Comparison of ENCODE assay signal across 19 mouse cellular contexts in the genomic region with DNA sequence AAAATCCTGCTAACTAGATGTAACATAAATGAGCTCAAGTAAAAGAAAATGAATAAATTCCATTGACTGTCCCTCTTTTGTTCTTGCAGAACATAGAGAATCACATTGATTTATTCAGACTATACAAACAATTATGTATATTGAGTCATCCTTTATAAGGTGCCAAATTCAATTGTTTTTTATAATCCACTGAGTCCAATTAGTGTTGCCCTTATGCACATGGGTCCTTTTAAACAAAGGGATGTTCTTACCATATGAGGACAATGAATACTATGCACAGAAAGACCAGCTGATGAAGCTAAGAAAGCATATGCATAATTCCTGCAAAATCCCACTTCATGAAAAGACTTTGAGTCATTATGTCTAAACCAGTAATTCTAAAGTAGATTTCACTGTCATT.
A peak's percentile ranks its signal among the peaks of the same experiment; 100 is the strongest.
DNase-seq lines count a peak whose midpoint lies in the region; ATAC-seq lines count a peak whose summit lies in the region.
"Had no signal": no experiment of that assay in that cellular context is flagged by ENCODE, and none has a peak within 500 bp of the region (broad histone marks: within the 10 kb centered on the region; RNA-seq: fewer than 3 reads in every experiment).

No protein-coding gene starts in this region.

- H3K4me3 ChIP-seq in forebrain, embryonic 14.5 days (ENCODE audit: low read depth, low read length): no peak overlapping the region
- no peak overlapping the region for H3K4me3 ChIP-seq in forebrain, embryonic 15.5 days
- no peak overlapping the region for H3K4me3 ChIP-seq in midbrain, embryonic 13.5 days (replicated peaks)
- no peak overlapping the region for H3K4me3 ChIP-seq in midbrain, embryonic 15.5 days
- H3K4me3 ChIP-seq: embryonic facial prominence, embryonic 12.5 days; forebrain, embryonic 12.5 days; gastrocnemius, adult 2 months; heart, embryonic 12.5 days; hindbrain, embryonic 15.5 days had no signal

- H3K27me3 ChIP-seq in forebrain, embryonic 14.5 days (replicated peaks; ENCODE audit: control insufficient read depth, insufficient read depth, low read length): no peaks in the 10 kb centered on the region
- H3K27me3 ChIP-seq in forebrain, embryonic 15.5 days: no peaks in the 10 kb centered on the region
- H3K27me3 ChIP-seq in midbrain, embryonic 13.5 days: no peaks in the 10 kb centered on the region
- H3K27me3 ChIP-seq in midbrain, embryonic 15.5 days (replicated peaks): no peaks in the 10 kb centered on the region
- H3K27me3 ChIP-seq: embryonic facial prominence, embryonic 12.5 days; forebrain, embryonic 12.5 days; heart, embryonic 12.5 days; hindbrain, embryonic 15.5 days had no signal

- no peak overlapping the region for H3K9ac ChIP-seq in forebrain, embryonic 14.5 days (ENCODE audit: low read length)
- H3K9ac ChIP-seq in forebrain, embryonic 15.5 days (replicated peaks): no peak overlapping the region
- H3K9ac ChIP-seq in midbrain, embryonic 13.5 days (replicated peaks): no peak overlapping the region
- H3K9ac ChIP-seq in midbrain, embryonic 15.5 days: no peak overlapping the region
- H3K9ac ChIP-seq: embryonic facial prominence, embryonic 12.5 days; forebrain, embryonic 12.5 days; heart, embryonic 12.5 days; hindbrain, embryonic 15.5 days had no signal

- H3K36me3 ChIP-seq in forebrain, embryonic 14.5 days (ENCODE audit: control insufficient read depth, insufficient read depth, low read length): no peaks in the 10 kb centered on the region
- no peaks in the 10 kb centered on the region for H3K36me3 ChIP-seq in forebrain, embryonic 15.5 days
- H3K36me3 ChIP-seq in midbrain, embryonic 13.5 days: no peaks in the 10 kb centered on the region
- H3K36me3 ChIP-seq in midbrain, embryonic 15.5 days (replicated peaks): no peaks in the 10 kb centered on the region
- H3K36me3 ChIP-seq: embryonic facial prominence, embryonic 12.5 days; forebrain, embryonic 12.5 days; heart, embryonic 12.5 days; hindbrain, embryonic 15.5 days had no signal

- ATAC-seq in forebrain, embryonic 14.5 days: 0 out of 2 replicates have a peak, but pooled peaks have one; percentile 26
- ATAC-seq in forebrain, embryonic 15.5 days (replicated peaks): no peak
- ATAC-seq in midbrain, embryonic 13.5 days: peak; percentile 34; the same call in 1 of the 2 replicates
- no peak for ATAC-seq in midbrain, embryonic 15.5 days (replicated peaks)
- ATAC-seq: activated CD4-positive, CD25-positive, alpha-beta regulatory T cell, adult 4 months; Patski had no signal

- no peaks in the 10 kb centered on the region for H3K4me1 ChIP-seq in forebrain, embryonic 14.5 days (ENCODE audit: control insufficient read depth, insufficient read depth, low read length)
- no peaks in the 10 kb centered on the region for H3K4me1 ChIP-seq in forebrain, embryonic 15.5 days
- no peaks in the 10 kb centered on the region for H3K4me1 ChIP-seq in midbrain, embryonic 13.5 days (replicated peaks)
- H3K4me1 ChIP-seq in midbrain, embryonic 15.5 days: no peaks in the 10 kb centered on the region
- H3K4me1 ChIP-seq: embryonic facial prominence, embryonic 12.5 days; forebrain, embryonic 12.5 days; heart, embryonic 12.5 days; hindbrain, embryonic 15.5 days had no signal

- no peak overlapping the region for H3K27ac ChIP-seq in forebrain, embryonic 14.5 days (ENCODE audit: low read depth, low read length)
- no peak overlapping the region for H3K27ac ChIP-seq in forebrain, embryonic 15.5 days (replicated peaks)
- H3K27ac ChIP-seq in midbrain, embryonic 13.5 days: no peak overlapping the region
- H3K27ac ChIP-seq in midbrain, embryonic 15.5 days: no peak overlapping the region
- H3K27ac ChIP-seq: embryonic facial prominence, embryonic 12.5 days; forebrain, embryonic 12.5 days; gastrocnemius, adult 2 months; hindbrain, embryonic 15.5 days had no signal

- no peak overlapping the region for H3K4me2 ChIP-seq in forebrain, embryonic 14.5 days (ENCODE audit: low read length)
- H3K4me2 ChIP-seq in forebrain, embryonic 15.5 days (replicated peaks): no peak overlapping the region
- H3K4me2 ChIP-seq in midbrain, embryonic 13.5 days (replicated peaks): no peak overlapping the region
- H3K4me2 ChIP-seq in midbrain, embryonic 15.5 days: no peak overlapping the region
- H3K4me2 ChIP-seq: embryonic facial prominence, embryonic 12.5 days; forebrain, embryonic 12.5 days; heart, embryonic 12.5 days; hindbrain, embryonic 15.5 days had no signal

- no peaks in the 10 kb centered on the region for H3K9me3 ChIP-seq in forebrain, embryonic 14.5 days (replicated peaks; ENCODE audit: control insufficient read depth, low read length)
- H3K9me3 ChIP-seq in forebrain, embryonic 15.5 days: no peaks in the 10 kb centered on the region
- no peaks in the 10 kb centered on the region for H3K9me3 ChIP-seq in midbrain, embryonic 13.5 days
- H3K9me3 ChIP-seq in midbrain, embryonic 15.5 days: no peaks in the 10 kb centered on the region
- H3K9me3 ChIP-seq: embryonic facial prominence, embryonic 12.5 days; forebrain, embryonic 12.5 days; heart, embryonic 12.5 days; hindbrain, embryonic 15.5 days had no signal

- DNase-seq in forebrain, embryonic 14.5 days (ENCODE audit: low spot score): peak; percentile 4
- DNase-seq in Muller cell, postnatal 12 days (ENCODE audit: inconsistent ontology term): peak; percentile 64
- DNase-seq in retina, postnatal 1 day: peak; percentile 91
- DNase-seq in cerebellum, adult 9-11 months: no peak
- DNase-seq: adrenal gland, postnatal 25 days; cerebellum, adult 2 months; cerebellum, postnatal 14 days; embryo, embryonic 11 days; gastrocnemius, adult 2 months; gastrocnemius, postnatal 25 days had no signal

Comparison
In these comparisons a context has a peak if more than half of its experiments do, and no peak if none do; other contexts are left out.
1. ATAC-seq: peak in forebrain, embryonic 14.5 days (single experiment) and midbrain, embryonic 13.5 days (single experiment); none in forebrain, embryonic 15.5 days (single experiment) and midbrain, embryonic 15.5 days (single experiment).